ENCODE assay signal across 8 mouse cellular contexts in genomic region chr5:117955675-117956420, GRCm38 (mm10). TPM values are rescaled to one million over a fixed set of nuclear protein-coding genes. Genes with fewer than 3 reads are reported as not detected.
A peak's percentile ranks its signal among the peaks of the same experiment; 100 is the strongest.
DNase-seq lines count a peak whose midpoint lies in the region; ATAC-seq and TF ChIP-seq lines count a peak whose summit lies in the region.

No protein-coding gene starts in this region.

- H3K4me3 ChIP-seq in gastrocnemius, adult 2 months = no peak overlapping the region
- no peak overlapping the region for H3K4me3 ChIP-seq in thymus, adult 2 months (ENCODE audit: control insufficient read depth, insufficient read depth, low read length)

- H3K27ac ChIP-seq in gastrocnemius, adult 2 months = no peak overlapping the region
- H3K27ac ChIP-seq in thymus, adult 2 months (ENCODE audit: control insufficient read depth, insufficient read depth, low read length) = no peak overlapping the region

- TF ChIP-seq CTCF in gastrocnemius, adult 2 months (IDR thresholded peaks at IDR 0.05) = peak; percentile 70
- no peak for TF ChIP-seq CTCF in thymus, adult 2 months (IDR thresholded peaks at IDR 0.05; ENCODE audit: borderline replicate concordance, control insufficient read depth, extremely low read depth, insufficient read depth, low read length, poor library complexity)

- ATAC-seq in common myeloid progenitor, adult 5-6 weeks (replicated peaks; ENCODE audit: low read depth, poor library complexity, severe bottlenecking) = peak; percentile 50

- no peak for TF ChIP-seq POLR2A in thymus, adult 2 months (IDR thresholded peaks at IDR 0.05; ENCODE audit: control insufficient read depth, extremely low read depth, insufficient read depth, low read length, poor library complexity)

- H3K36me3 ChIP-seq in thymus, adult 2 months (ENCODE audit: control insufficient read depth, insufficient read depth, low read length) = no peaks in the 10 kb centered on the region

- H3K4me1 ChIP-seq in thymus, adult 2 months (replicated peaks; ENCODE audit: control insufficient read depth, insufficient read depth, low read length) = peaks cover 15% of the 10 kb centered on the region

- no peaks in the 10 kb centered on the region for H3K27me3 ChIP-seq in thymus, adult 2 months (ENCODE audit: control insufficient read depth, insufficient read depth, low read length)

- peak; percentile 43 for DNase-seq in gastrocnemius, adult 2 months
- no peak for DNase-seq in gastrocnemius, postnatal 36 days
- peak; percentile 37 for DNase-seq in thymus, adult 2 months
- DNase-seq in thymus, adult 18-20 months = no peak
- DNase-seq in layer of hippocampus, postnatal 36 days = peak; percentile 20 to 41
- DNase-seq in thymus, postnatal 4 days = peak; percentile 59
- DNase-seq in right cerebral cortex, postnatal 25 days = no peak

- intact Hi-C loops in gastrocnemius, adult 2 months (cut with DNase I) = loop anchor here (5.0 kb wide), 1 partner anchor 46 kb away; no protein-coding TSS in a partner anchor
- intact Hi-C loops in gastrocnemius, postnatal 36 days (cut with DNase I) = no loop called here

- WGBS in thymus, adult 2 months = 28% methylated on average over 10 of the region's 10 CpGs

RNA-seq across cellular contexts. Expression of gene Fbxo21, which starts 20.7 kb away (rescaled TPM):
- total RNA-seq in gastrocnemius, adult 2 months (2021) = 10 to 100 TPM; 11.8 to 13.3 TPM
- total RNA-seq in gastrocnemius, postnatal 36 days (2021) = 10 to 100 TPM in 1 of 2 experiments, 1 to 10 TPM in 1; 8.5 to 13.6 TPM
- 43.3 and 49.7 TPM in 2 replicates for polyA plus RNA-seq in thymus, adult 2 months (2012; rRNA removed)
- 16.1 and 32.3 TPM in 2 replicates for total RNA-seq in common myeloid progenitor, adult 5-6 weeks (2017)
- total RNA-seq in layer of hippocampus, postnatal 36 days (2021) = 100 to 1,000 TPM; 145 to 152 TPM

Comparison
In these comparisons a context has a peak if more than half of its experiments do, and no peak if none do; other contexts are left out.
1. DNase-seq: peak in gastrocnemius, adult 2 months (single experiment), thymus, adult 2 months (single experiment), layer of hippocampus, postnatal 36 days (2 of 2) and thymus, postnatal 4 days (single experiment); none in gastrocnemius, postnatal 36 days (0 of 2), thymus, adult 18-20 months (0 of 2) and right cerebral cortex, postnatal 25 days (single experiment).